Mouse (Mus musculus): Measurements from ENCODE around the gene Stat3. TPM values are rescaled to one million over a fixed set of nuclear protein-coding genes. Genes with fewer than 3 reads are reported as not detected.
A peak's percentile ranks its signal among the peaks of the same experiment; 100 is the strongest.

The Stat3 gene
- polyA plus RNA-seq, 1 experiment: 57.2 TPM

DNA sequence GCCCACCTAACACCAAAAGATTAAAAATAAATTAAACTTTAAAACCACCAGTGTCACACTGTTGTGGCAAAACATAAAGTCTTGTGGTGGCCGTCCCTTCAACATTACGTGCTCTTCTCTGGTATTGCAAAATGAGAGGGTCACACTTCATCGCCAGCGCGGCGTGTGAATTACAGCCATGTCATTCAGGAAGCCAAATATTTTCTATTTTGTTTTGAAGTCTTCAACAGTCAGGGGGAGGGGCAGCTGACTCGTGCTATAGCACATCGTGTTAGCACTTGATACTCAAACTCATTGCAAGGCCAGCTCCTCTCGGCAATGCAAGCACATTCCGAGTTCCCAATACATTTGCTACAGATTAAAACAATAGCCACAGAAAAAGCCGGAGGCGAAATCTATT lies 98.5 kb downstream of the Stat3 start:
- H3K4me3 ChIP-seq (ENCODE audit: insufficient read depth, low read depth, low read length): no peak overlapping the region
- DNase-seq: no peak
- peaks cover 3% of the 10 kb centered on the region; the same call in 1 of the 2 replicates for H3K4me1 ChIP-seq (ENCODE audit: control insufficient read depth, insufficient read depth, low read length)
- H3K36me3 ChIP-seq (ENCODE audit: control insufficient read depth, insufficient read depth, low read length): no peaks in the 10 kb centered on the region
- TF ChIP-seq CTCF (conservative IDR thresholded peaks at IDR 0.05; ENCODE audit: insufficient read depth, insufficient read length, low read depth, low read length): no peak
- no peak for TF ChIP-seq POLR2A (IDR thresholded peaks at IDR 0.05; ENCODE audit: low read depth, low read length)
- WGBS: 41% methylated on average over 12 of the region's 12 CpGs
- no peaks in the 10 kb centered on the region for H3K27me3 ChIP-seq (replicated peaks; ENCODE audit: control insufficient read depth, insufficient read depth, low read length)
- H3K27ac ChIP-seq (ENCODE audit: insufficient read depth, low read depth, low read length): no peak overlapping the region

DNA sequence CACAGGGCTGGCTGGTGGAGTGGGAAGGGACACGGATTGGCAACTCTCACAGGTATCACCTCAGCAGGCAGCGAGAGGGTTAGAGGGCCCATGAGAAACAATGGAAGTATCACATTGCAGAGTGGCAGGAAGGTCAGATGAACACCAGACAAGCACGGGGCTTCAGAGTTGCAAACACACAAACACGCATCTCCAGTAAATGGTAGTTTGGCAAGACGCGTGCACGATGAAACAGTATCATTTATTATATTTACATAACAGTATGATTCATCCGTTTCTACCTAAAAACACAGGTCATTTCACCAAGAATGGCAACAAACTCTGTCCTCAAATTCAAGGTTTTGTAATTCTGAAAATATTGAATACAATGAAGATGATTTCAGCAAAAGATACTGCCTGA lies 99.8 kb downstream of the Stat3 start:
- 57% methylated on average over 8 of the region's 8 CpGs for WGBS
- Histone ChIP-seq H3K27me3 (replicated peaks; ENCODE audit: control insufficient read depth, insufficient read depth, low read length) (no peaks in the 10 kb centered on the region), H3K4me3 (ENCODE audit: insufficient read depth, low read depth, low read length) (no peak overlapping the region), H3K27ac (ENCODE audit: insufficient read depth, low read depth, low read length) (no peak overlapping the region), H3K4me1 (ENCODE audit: control insufficient read depth, insufficient read depth, low read length) (peaks cover 3% of the 10 kb centered on the region; the same call in 1 of the 2 replicates), H3K36me3 (ENCODE audit: control insufficient read depth, insufficient read depth, low read length) (no peaks in the 10 kb centered on the region)
- DNase-seq: no peak
- TF ChIP-seq POLR2A (IDR thresholded peaks at IDR 0.05; ENCODE audit: low read depth, low read length) (no peak), CTCF (conservative IDR thresholded peaks at IDR 0.05; ENCODE audit: insufficient read depth, insufficient read length, low read depth, low read length) (no peak)

DNA sequence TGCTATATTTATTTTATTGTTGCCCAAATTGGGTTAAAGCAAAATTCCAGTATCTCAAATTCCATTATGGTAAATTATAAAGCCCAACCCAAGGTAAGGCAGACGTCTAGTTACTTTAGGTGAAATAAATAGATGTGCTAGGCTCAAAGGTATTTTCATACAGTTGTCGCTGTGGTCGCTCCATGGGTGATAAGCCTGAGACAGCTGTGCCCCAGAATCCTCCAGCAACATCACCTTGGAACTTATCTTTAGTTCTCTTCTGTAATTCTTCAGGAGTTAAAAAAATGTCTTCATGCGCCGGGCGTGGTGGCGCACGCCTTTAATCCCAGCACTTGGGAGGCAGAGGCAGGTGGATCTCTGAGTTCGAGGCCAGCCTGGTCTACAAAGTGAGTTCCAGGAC lies 100.4 kb downstream of the Stat3 start:
- WGBS: 94% methylated on average over 9 of the region's 9 CpGs
- Histone ChIP-seq H3K27ac (ENCODE audit: insufficient read depth, low read depth, low read length) (no peak overlapping the region), H3K4me3 (ENCODE audit: insufficient read depth, low read depth, low read length) (no peak overlapping the region), H3K4me1 (ENCODE audit: control insufficient read depth, insufficient read depth, low read length) (peaks cover 3% of the 10 kb centered on the region; the same call in 1 of the 2 replicates), H3K27me3 (replicated peaks; ENCODE audit: control insufficient read depth, insufficient read depth, low read length) (no peaks in the 10 kb centered on the region), H3K36me3 (ENCODE audit: control insufficient read depth, insufficient read depth, low read length) (no peaks in the 10 kb centered on the region)
- DNase-seq: no peak
- no peak for TF ChIP-seq CTCF (conservative IDR thresholded peaks at IDR 0.05; ENCODE audit: insufficient read depth, insufficient read length, low read depth, low read length)
- TF ChIP-seq POLR2A (IDR thresholded peaks at IDR 0.05; ENCODE audit: low read depth, low read length): no peak

- Histone ChIP-seq H3K27ac (ENCODE audit: insufficient read depth, low read depth, low read length) (no peak overlapping the region), H3K27me3 (replicated peaks; ENCODE audit: control insufficient read depth, insufficient read depth, low read length) (no peaks in the 10 kb centered on the region), H3K36me3 (ENCODE audit: control insufficient read depth, insufficient read depth, low read length) (no peaks in the 10 kb centered on the region), H3K4me1 (ENCODE audit: control insufficient read depth, insufficient read depth, low read length) (peaks cover 7% of the 10 kb centered on the region; the same call in 1 of the 2 replicates), H3K4me3 (ENCODE audit: insufficient read depth, low read depth, low read length) (no peak overlapping the region)
- no peak for TF ChIP-seq POLR2A (IDR thresholded peaks at IDR 0.05; ENCODE audit: low read depth, low read length)
- TF ChIP-seq CTCF (conservative IDR thresholded peaks at IDR 0.05; ENCODE audit: insufficient read depth, insufficient read length, low read depth, low read length): peak; percentile 47
- DNase-seq: no peak
- WGBS: 88% methylated on average over 9 of the region's 9 CpGs
Measured at GRCm38 (mm10) chr11:100836923-100837702, 102.2 kb downstream of the Stat3 start.

Other genes with a start within 250 kb of the Stat3 start
- 0.14 and 0.34 TPM in 2 replicates for gene Zfp385c, start 247.1 kb downstream of the Stat3 start, polyA plus RNA-seq (2012; rRNA removed)
- 3.7 and 6.2 TPM in 2 replicates for gene Dhx58, start 235.3 kb downstream of the Stat3 start, polyA plus RNA-seq (2012; rRNA removed)
- 25.9 and 29.0 TPM in 2 replicates for gene Kat2a, start 227.1 kb downstream of the Stat3 start, polyA plus RNA-seq (2012; rRNA removed)
- 0.48 and 0.49 TPM in 2 replicates for gene Hspb9, start 225.7 kb downstream of the Stat3 start, polyA plus RNA-seq (2012; rRNA removed)
- 445 and 472 TPM in 2 replicates for gene Rab5c, start 201.3 kb downstream of the Stat3 start, polyA plus RNA-seq (2012; rRNA removed)
- 0.04 and 0.08 TPM in 2 replicates for gene Kcnh4, start 179.6 kb downstream of the Stat3 start, polyA plus RNA-seq (2012; rRNA removed)
- not detected in 2 replicates for gene Hcrt, start 176.6 kb downstream of the Stat3 start, polyA plus RNA-seq (2012; rRNA removed)
- gene Ghdc, start 168.6 kb downstream of the Stat3 start, polyA plus RNA-seq (2012; rRNA removed): 30.4 and 31.8 TPM in 2 replicates
- 23.2 and 24.0 TPM in 2 replicates for gene Stat5b, start 88.8 kb downstream of the Stat3 start, polyA plus RNA-seq (2012; rRNA removed)
- gene Stat5a, start 80.2 kb downstream of the Stat3 start, polyA plus RNA-seq (2012; rRNA removed): 15.8 and 16.6 TPM in 2 replicates
- 32.1 and 35.0 TPM in 2 replicates for gene Cavin1, start 31.3 kb upstream of the Stat3 start, polyA plus RNA-seq (2012; rRNA removed)
- 48.4 and 54.0 TPM in 2 replicates for gene Atp6v0a1, start 69.9 kb upstream of the Stat3 start, polyA plus RNA-seq (2012; rRNA removed)
- 50.6 and 60.6 TPM in 2 replicates for gene Naglu, start 130.5 kb upstream of the Stat3 start, polyA plus RNA-seq (2012; rRNA removed)
- gene Hsd17b1, start 138.9 kb upstream of the Stat3 start, polyA plus RNA-seq (2012; rRNA removed): 0.44 and 0.83 TPM in 2 replicates
- 154 and 200 TPM in 2 replicates for gene Coasy, start 143.0 kb upstream of the Stat3 start, polyA plus RNA-seq (2012; rRNA removed)
- 56.9 and 67.9 TPM in 2 replicates for gene Mlx, start 147.7 kb upstream of the Stat3 start, polyA plus RNA-seq (2012; rRNA removed)
- 1.2 and 1.9 TPM in 2 replicates for gene Psmc3ip, start 155.9 kb upstream of the Stat3 start, polyA plus RNA-seq (2012; rRNA removed)
- 60.0 and 65.2 TPM in 2 replicates for gene Retreg3, start 180.4 kb upstream of the Stat3 start, polyA plus RNA-seq (2012; rRNA removed)
- 14.1 and 19.2 TPM in 2 replicates for gene Tubg1, start 180.4 kb upstream of the Stat3 start, polyA plus RNA-seq (2012; rRNA removed)
- 1.4 and 1.8 TPM in 2 replicates for gene Tubg2, start 216.4 kb upstream of the Stat3 start, polyA plus RNA-seq (2012; rRNA removed)
- gene Cntnap1, start 231.0 kb upstream of the Stat3 start, polyA plus RNA-seq (2012; rRNA removed): 3.4 and 3.6 TPM in 2 replicates
- gene Plekhh3, start 231.8 kb upstream of the Stat3 start, polyA plus RNA-seq (2012; rRNA removed): 19.3 and 22.7 TPM in 2 replicates
- 0.33 and 0.34 TPM in 2 replicates for gene Ccr10, start 235.9 kb upstream of the Stat3 start, polyA plus RNA-seq (2012; rRNA removed)

All from kidney, adult 2 months (tissue).